Mouse (Mus musculus) forebrain, embryonic 10.5 days (tissue): Measurements from ENCODE around the gene Gm20767. TPM values are rescaled to one million over a fixed set of nuclear protein-coding genes. Genes with fewer than 3 reads are reported as not detected.

Experiments used
- polyA plus RNA-seq: library from polyadenylated mRNA; unstranded; fragments of >200 nt; fragmentation: Nextera tagmentation; extraction: Ambion mirVana; gene quantifications from 2 replicates; pipeline ENCODE4 v1.2.1, GENCODE M21; 2016

Gm20767 gene
- polyA plus RNA-seq, 1 experiment from 2014 or later, result not detected

Other genes with a start within 250 kb of the Gm20767 start
- not detected in 2 replicates for gene Tcstv1, start 245.5 kb upstream of the Gm20767 start, polyA plus RNA-seq
- gene Gm21761, start 211.0 kb upstream of the Gm20767 start, polyA plus RNA-seq, result not detected in 2 replicates
- not detected in 2 replicates for gene B020031M17Rik, start 189.4 kb upstream of the Gm20767 start, polyA plus RNA-seq
- gene Gm36079, start 113.2 kb upstream of the Gm20767 start, polyA plus RNA-seq, result not detected in 2 replicates
- gene Gm21188, start 88.1 kb upstream of the Gm20767 start, polyA plus RNA-seq, result not detected in 2 replicates
- gene Gm21818, start 32.2 kb downstream of the Gm20767 start, polyA plus RNA-seq, result not detected in 2 replicates
- gene Gm21762, start 75.7 kb downstream of the Gm20767 start, polyA plus RNA-seq, result not detected in 2 replicates
- not detected in 2 replicates for gene Gm21731, start 98.9 kb downstream of the Gm20767 start, polyA plus RNA-seq
- gene AF067061, start 122.9 kb downstream of the Gm20767 start, polyA plus RNA-seq, result not detected in 2 replicates
- gene BC147527, start 160.1 kb downstream of the Gm20767 start, polyA plus RNA-seq, result 0.14 TPM in 1 of 2 replicates, not detected in the other
- not detected in 2 replicates for gene Tcstv3, start 176.6 kb downstream of the Gm20767 start, polyA plus RNA-seq